Mouse (Mus musculus) liver (tissue): ENCODE data around the gene Lonp2.

Source experiments
- DNase-seq: peaks from one replicate; pipeline ENCODE4 v3.0.0-alpha.2; 2020; ENCODE audit warnings: mixed read lengths

Lonp2 gene

DNA sequence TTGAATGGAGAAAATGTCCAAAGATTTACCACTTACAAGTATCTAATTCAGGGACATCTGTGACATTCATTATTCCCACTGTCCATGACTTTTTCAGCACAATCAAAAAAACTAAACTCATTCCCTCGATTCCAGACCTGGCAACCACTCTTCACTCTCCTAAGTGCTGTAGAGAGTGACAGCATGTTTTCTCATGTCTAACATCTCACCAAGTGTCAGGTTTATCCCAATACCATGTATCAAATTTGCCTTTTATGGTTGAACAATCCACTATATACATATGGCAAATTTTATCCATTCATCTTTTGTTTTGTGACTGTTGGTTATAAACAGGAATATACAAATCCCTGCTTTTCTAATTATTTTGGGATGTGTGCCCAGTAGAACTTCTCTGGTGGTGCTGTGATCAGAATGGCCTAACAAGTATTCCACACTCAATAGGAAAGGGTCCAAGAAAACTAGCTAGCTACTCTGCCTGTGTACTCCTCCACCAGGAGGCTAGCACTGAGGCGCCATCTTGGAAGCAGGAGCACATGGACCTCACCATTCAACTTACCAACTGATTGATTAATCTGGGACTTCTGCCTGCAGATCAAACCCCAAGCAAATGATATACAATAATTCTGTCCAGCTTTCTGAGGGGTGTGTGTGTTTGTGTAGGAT lies 94.6 kb downstream of the Lonp2 start:
- DNase-seq, result no peak

GRCm38 (mm10) chr8:86719368-86719767 lies 95.5 kb downstream of the Lonp2 start:
- DNase-seq, result no peak

DNA sequence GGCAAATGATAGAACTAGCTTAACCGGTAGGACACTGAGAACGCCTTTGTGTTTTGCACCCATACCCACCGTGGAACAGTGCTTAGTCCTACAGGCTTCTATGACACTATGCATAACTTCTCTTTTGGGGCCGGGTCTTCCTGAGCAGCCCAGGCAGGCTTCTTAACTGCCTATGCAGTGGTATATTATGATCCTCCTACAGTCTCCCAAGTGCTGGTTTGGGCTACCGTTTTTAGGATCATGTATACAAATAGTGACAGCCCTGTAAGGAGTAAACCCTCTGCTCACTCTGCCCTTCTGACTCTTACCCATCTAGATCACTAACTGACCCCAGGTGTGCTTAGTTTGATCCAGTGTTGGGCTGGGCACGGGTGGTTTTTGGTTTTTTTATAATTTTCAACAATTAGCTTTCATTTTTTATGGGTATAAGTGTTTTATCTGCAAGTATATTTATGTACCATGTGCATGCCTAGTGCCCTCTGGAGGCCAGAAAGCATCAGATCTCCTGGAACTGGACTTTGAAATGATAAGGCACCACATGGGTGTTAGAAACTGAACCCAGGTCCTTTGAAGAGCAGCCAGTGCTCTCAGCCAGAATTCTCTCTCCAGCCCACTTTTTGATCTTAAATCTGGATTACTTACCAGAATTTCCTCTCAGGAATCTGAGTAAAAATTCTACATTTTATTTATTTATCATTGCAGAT lies 97.1 kb downstream of the Lonp2 start:
- no peak for DNase-seq

DNA sequence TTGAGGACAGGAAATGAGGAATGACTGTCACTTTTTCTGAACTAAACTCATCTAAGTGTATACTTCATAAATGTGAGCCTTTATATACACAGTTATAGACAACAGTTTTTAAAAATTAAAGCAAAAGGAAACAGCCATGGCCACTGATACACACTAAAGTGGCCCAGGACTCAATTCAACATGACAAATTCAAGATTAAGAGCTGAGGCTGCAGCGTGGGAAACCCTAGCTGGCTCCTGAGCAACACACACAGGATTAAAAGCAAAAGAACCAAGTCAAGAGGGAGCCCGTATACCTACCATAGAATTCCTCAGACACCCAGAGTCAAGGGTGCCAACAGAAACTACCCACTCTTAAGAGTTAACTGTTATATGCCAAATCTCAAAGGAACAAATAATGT lies 97.6 kb downstream of the Lonp2 start:
- DNase-seq, result no peak

DNA sequence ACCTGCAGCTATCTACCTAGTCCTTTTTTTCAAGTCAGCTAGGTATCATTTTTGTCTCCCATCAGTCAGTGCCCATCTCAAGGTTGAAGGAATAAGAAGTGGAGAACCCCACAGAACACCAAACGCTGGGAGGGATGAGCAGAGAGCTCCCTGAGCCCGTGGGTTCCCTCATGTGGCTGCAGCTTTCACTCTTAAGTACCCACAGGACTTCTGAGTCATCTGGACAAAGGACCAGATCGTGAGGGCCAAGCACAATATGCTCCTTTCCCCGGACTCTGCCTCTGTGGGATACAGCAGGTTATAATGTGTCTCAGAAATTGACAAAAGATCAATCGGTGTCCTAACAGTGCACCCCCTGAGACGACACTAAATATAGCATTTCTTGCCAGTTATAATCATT lies 103.1 kb downstream of the Lonp2 start:
- DNase-seq, result no peak

DNA sequence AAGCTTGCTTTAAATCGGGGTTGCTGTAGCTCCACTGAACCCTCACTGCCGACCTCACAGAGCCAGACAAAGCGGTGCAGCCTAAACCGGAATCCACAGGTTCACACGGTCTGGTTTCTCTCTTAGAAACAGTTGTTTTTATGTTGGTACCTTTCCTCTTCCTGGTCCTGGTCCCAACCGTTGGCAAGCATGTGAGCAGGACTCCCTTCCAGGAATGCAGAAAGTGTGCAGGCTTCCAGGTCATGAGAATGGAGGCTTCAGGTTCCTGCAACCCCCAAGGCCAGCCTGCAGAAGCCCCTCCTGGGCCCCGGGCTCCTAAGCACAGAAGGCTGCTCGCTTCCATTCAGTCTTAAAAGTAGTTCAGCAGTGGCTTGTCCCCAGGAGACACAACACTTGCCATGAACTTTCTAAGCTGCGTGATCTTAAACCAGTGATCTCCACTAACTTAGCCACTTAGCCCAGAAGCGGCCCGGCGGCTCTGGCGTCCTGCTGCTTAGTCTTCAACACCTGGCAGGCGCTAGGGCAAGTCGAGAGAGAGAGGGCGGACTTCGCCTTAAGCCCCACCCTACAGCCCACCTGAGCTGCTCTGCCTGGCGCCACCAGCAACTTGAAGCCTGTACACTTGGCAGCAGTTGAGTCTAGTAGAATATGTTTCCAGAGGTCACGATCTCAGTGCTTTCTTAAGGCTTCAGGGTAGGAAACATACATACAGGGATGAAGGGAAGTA lies 104.5 kb downstream of the Lonp2 start:
- DNase-seq, result no peak

DNA sequence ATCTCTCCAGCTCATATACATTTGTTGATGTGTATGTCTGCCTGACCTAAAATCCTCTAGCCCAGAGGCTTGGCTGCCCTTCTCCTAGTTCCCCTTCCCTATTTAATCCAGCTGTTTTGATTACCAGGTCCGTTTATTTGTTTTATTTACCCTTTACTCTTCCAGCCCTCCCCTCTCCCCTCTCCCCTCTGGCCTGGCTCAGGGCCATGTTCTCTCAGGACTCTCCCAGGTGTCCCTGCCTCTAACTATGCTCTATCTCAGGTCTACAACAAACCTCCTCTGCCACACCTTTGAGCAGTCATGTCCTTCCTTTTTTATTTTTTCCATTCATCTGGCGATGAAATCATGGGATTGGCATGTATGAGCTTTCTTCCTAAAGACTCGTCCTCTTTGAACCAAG lies 106.5 kb downstream of the Lonp2 start:
- DNase-seq, result no peak

- DNase-seq, result no peak
Measured at GRCm38 (mm10) chr8:86730860-86731259, 107.0 kb downstream of the Lonp2 start.

DNA sequence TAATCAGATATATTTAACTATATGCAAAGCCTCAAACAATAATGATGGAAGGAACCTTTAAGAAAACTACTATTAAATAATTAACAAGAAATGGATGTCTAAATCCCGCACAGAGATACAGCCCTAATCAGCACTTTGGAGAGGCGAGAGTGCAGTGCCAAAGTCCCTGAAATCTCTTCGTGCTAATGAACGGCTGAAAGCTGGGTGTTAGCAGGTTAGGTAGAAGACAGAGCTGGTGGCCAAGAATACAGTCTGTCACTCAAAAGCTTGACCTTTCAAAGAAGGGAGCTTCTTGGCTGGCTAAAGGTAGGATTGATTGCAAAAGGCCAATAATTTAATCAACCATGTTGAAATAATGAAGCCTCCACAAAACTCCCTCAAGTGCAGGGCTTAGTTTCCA lies 110.3 kb downstream of the Lonp2 start:
- no peak for DNase-seq

DNA sequence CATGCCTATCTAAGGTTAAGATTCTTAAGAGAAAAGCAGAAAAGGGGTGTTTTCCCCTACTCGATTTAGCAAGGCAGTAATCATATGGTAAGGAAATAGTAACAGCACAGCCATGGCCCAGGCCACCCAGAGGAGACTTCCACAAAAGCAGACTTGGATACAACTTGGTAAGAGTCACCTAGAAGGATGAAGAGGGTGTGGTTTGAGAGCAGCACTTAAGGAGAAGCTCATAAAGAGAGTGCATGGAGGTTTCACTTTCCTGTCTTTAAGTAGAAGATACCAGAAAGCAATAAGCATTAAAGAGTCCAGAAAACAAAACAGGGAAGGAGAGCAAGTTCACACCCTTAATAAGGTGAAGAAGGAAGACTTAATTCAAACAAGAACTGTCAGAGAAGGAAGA lies 111.1 kb downstream of the Lonp2 start:
- DNase-seq, result no peak

DNA sequence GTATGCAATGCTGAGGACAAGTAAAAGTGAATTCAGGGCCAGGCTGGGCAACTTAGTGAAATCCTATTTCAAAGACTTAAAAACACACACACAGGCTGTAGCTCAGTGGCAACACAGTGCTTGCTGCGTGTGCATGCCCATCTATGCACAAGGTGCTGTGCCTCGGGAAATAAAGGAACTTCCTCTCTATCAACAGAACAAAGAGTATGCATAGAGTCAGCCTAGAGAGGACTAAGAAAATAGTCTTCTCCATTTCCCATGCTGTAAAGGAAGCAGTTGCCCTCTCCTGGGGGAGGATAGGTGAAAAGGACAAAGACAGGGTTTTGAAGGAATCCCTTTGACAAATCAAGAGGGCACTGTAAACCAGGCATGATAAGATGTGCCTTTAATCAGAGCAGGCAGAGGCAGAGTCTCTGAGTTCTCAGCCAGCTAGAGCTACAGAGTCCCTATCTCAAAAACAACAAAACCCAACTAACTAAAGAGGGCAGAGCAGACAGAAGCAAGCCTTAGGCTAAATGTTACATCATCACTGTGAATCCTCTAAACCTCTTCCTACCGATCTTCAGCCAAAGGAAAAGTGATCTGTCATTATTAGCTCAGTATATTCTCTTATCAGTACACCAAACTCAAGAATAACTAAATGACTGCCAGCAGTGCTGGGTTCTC lies 111.7 kb downstream of the Lonp2 start:
- DNase-seq, result no peak

DNA sequence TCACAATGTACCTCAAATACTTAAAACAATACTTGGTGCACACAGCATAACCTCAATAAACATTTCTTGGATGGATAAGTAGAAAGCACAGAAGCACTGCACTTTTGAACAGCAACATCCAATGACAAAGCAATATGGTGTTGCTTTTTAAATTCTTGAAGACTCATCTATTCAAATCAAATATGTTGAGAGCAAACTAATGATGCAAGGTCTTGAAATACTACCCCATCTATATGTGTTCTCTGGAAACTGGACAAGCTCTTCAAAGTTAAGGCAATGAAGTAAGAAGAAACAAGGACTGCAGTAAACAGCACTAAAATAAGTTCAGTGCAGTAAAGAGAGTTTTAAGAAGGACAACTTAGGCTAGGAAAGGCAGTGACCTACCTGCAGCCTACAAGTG lies 117.1 kb downstream of the Lonp2 start:
- DNase-seq, result no peak

DNA sequence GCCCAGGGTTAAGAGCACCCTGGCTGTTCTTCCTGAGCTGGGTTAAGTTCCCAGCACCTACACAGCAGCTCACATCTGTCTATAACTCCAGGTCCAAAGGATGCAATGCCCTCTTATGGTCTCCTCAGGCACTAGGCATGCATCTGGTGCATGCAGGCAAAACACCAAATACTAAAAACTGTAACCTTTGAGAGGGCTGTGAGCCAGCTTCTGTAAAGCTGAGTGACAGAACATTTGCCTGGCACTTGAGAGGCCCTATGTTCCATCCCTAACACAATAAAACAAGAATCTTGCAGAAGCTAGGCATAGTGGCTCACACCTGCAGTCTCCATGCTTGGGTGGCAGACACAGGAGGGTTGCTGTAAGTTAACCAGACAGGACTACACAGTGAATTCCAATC lies 117.8 kb downstream of the Lonp2 start:
- DNase-seq, result no peak

DNA sequence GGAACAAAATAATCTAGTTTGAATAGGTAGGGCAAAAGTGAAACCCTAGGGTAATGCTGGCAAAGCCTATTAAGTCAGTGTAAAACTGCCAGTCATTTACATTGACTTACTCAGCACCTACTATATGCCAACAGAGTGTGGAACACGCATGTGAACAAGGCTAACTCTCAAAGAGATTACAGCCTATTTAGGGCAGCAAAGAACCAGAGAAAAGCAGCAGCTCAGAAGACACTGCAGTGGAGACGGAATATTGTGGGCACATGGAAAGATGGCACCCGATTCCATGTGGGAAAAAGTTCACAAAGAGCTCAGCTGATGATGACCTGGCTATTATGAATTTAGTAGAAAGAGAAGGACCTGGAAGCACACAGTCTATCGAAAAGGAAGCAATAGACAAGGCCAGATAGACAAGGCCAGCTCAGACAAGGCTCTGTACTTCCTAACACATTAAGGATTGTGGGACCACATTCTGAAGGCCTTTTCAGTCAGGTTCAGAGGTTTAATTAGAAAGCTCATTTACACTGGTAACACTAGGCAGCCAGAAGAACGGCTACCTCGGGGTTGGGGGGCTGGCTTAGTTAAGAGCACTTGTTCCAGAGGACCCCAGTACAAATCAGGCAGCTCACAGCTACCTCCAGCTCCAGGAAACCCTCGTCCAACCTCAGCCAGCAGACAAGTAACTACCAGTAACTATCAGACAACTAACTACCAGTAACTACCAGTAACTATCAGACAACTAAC lies 118.9 kb downstream of the Lonp2 start:
- DNase-seq, result no peak

DNA sequence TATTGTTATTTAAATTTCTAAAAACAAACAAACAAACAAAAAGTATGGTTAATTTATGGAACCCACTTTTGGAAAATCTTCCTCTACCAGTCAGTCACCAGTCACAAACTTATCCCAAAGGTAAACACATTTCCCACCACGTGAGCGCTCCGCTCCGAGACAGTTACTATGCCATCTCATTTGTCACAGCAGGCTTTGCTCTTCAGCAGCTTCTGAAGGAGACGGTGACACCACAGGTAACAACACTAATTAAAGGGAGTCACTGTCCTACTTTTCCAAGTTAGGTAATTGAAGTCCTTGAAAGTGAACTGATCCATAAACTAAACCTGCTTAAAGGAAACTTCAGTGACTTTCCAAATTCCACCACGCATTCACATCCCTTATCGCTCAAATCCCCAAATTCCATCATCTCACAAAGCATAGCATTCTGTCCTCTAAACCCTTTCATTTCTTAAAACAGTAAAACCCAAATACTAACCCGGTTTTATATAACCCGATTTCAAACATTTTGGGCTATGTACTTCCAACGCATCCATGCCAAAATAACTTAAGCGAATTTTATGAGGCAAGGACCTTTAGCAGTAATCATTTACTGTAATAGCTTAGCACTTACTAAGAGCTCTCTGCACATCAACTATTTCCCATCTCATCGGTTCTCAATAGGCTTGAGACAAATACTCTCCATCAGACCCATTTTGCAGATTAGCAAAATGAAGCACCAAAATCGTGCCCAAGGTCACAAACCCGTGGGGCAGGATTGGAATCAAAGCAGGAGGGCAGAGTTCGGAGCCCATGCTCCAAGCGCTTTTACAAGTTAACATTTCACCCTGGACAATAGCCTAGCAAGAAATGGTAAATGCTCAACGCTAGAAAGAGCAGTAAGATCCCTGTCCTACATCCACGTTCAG lies 120.7 kb downstream of the Lonp2 start:
- peak; percentile 59 for DNase-seq

DNA sequence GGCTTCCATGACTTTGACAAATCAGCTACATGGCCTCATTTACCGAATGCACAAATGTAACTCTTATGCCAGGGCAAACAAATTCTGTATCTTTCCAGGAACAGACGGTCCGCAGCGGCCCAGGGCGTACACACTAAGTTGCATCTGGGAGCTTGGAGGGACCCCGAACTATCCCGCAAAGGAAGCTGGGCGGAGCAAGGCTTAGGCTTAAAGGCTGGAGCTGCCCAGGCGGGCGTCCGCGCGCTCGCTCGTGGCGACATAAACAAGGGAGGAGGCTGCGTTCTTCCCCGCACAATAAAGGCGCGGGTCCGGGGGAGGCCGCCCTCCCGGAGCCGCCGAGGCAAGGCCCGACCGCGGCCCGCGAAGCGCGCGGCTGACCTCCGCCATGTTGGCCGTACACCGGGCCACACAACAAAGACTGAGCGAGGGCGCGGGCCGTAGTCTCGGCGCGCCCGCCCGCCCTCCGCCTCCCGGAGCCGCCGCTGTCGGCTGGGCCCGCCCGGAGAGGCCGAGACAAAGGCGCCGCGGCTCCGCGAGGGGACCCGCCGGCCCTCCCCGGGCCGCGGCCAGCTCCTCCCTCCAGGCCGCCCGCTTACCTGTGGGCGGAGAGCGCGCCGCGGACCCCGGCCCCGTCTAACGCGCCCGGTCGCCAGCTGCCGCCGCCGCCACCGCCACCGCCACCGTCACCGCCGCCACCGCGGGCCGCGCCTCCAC lies 121.5 kb downstream of the Lonp2 start, which contains the start of the genes Gm10638 and Siah1a:
Gene Gm10638 (plus strand): TSS at position 479 of the 714 bp plus-strand sequence.
Gene Siah1a (minus strand): TSS at position 714 of the 714 bp plus-strand sequence.
- peak; percentile 84 for DNase-seq

GRCm38 (mm10) chr8:86745935-86746441 lies 122.1 kb downstream of the Lonp2 start:
- DNase-seq, result peak; percentile 96

DNA sequence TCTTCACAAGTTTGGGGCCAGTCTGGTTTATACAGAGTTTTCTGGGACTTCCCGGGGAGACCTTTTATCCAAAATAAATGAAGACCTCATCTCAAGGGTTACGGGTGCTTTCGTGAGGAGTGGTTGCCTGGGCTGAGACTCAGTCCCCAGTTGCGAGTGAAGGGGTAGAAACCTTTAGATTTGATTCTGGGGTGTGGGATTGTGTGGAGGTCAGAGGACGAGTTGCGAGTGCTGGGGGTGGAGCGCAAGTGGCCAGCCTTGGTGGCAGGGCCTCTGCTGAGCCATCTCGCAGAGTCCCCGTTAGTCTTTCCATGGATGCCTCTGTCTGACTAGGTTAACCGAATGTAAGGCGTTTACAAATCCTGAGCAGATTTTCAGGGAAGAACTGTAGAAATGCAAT lies 122.7 kb downstream of the Lonp2 start:
- DNase-seq, result peak; percentile 46

DNA sequence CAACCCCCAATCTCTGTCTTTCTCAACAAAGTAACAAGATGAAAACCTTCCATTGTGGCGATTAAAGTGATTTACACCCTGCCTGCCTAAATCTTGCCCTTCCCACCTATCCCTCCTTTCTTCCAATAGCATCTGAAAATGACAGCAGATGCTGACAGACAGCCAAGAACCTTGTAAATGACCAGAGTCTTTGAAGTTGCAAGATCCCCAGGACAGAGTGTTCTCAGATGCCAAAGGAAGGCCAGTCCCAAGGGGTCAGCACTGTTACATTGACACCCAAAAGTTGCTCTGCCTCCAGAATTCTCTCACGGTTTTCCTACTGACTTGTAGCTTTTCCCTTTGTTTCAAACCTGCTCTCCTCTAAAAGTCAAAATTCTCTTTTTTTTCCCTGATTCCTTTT lies 126.0 kb downstream of the Lonp2 start:
- no peak for DNase-seq

- peak; percentile 13 for DNase-seq
Measured at GRCm38 (mm10) chr8:86756948-86757733, 133.3 kb downstream of the Lonp2 start.
